Mouse (Mus musculus): Measurements from ENCODE around the gene Csdc2. TPM values are rescaled to one million over a fixed set of nuclear protein-coding genes. Genes with fewer than 3 reads are reported as not detected.

Csdc2 gene
- 140 and 156 TPM in 2 replicates for polyA plus RNA-seq (2012; rRNA removed)

DNA sequence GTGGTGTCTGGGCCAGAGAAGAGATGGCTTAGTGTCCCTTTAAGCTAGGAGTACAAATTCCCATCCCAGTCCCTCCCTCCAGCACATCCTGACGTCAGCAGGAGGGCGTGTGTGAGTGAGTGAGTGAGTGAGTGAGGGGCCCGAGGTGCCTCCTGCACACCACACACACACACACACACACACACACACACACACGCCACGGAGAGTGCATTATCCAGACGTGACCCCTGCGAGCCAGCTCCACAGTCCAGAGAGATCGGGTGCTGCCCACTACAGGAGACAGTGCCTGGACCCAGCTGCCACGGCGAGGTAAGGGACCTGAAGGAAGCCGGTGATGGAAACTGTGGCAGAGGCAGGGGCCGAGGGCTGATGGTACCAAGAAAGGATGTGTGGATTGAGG lies at the start of gene Csdc2:
TSS of gene Csdc2 (plus strand) at position 81 of the 400 bp plus-strand sequence.

DNA sequence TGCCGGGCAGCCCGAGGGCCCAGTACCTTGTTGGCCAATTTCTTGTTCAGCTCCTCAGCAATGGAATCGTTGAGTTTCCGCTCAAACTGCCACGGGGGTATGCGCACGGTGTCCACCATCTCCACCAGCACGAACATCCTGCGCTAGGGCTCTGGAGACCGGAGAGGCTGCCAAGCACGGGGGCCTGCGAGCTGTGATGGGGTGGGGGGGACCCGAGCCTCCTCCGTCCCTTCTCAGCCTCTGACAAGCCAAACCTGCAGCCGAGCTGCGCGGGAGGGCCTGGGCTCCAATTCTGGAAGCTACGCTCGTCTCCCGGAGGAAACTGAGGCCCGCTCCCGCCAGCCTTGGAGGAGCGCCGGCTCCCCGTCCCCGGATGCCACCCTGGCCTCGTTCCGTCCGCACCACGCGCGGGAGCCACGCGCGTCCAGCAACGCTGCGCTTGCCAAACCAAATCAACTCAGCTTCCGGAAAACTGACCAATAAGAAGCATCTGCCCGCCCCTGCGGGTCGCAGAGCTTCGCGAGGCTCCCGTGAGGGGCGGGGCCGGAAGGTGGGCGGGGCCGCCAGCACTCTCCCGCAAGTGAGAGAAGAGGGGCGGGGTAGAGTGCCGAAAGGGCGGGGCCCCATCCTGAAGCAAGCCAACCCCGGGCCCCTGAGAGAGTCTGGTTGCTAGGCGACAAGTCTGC lies 10.7 kb upstream of the Csdc2 start, which contains the start of gene Polr3h:
TSS of gene Polr3h (minus strand) at position 481 of the 686 bp plus-strand sequence.

DNA sequence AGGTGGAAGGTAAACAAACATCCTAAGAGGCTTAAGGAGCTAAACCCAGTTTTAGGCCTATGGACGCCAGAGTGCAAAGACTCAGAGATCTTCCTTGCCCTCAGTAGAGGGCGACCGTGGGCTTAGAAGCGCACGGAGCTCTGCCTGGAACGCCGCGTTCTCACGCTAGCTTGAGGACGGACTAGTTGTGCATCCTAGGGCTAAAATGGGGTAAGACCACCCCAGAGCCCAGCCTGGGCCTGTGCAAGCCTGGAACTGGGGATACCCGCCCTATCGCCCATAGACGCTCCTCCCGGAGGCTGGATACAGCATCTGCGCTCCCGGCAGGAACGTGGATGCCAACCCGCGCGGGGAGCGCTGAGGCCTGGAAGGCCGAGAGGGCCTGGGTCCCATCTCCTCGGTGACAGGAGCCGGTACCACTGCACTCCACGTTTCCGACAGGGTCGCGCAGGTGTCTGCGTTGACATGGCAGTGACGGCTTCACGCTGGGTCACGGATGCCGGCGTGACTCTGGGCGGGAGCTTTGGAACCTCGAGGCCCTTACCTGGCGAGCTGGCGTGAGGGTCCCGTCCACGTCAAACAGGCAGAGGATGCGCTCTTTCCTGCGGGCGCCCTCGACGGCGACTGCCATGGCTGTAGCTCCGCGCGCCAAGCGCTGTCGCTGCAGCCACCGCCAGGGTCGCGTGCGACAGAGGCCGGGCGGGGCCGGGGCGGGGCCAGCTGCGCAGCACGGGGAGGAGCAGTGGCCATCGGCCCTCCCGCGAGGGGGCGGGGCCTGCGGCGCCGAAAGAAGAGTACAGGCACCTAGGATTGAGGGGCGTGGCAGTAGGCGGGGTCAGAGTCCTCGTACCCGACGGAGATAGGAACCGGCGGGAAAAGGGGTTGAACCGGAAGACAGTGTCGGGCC lies 23.9 kb downstream of the Csdc2 start, which contains the start of gene Pmm1:
TSS of gene Pmm1 (minus strand) at position 760 of the 907 bp plus-strand sequence.

DNA sequence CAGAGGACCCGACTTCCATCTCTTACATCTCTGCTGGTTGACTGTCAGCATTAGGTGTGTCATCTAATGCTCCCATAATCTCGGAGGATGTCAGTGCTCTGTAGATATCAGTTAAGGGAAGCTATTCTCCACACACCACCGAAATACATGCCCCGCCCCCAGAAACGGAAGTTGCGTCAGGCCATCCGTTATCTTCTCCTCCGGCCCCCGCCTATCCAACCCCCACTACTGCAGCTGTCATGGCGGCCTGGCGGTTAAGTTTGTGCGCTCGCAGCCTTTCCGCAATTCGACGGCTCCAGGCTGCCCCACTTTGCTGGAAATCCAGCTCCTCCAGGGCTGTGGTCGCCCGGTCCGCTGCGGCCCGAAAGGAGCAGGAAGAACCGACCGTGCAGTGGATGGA lies 43.8 kb downstream of the Csdc2 start, which contains the start of gene 1700029P11Rik:
TSS of gene 1700029P11Rik (plus strand) at position 220 of the 400 bp plus-strand sequence.

DNA sequence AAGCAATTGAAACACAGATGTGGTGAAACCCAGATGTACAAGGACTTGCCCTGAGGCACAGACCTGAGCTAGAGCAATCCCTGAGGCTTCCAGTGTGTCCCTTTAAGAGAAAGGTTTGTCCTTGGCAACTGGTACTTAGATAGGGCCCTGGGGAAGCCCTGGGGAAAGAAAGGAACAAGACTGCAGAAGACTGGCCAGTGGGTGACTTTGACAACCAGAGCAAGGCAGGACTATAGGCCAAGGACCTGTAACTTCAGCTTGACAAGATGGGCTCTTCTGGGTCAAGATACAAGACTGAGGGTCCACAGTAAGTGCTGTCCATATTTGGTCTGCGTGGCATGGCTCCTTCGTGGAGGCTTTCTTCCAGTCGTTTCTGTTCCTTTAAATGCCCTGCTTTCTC lies 51.1 kb downstream of the Csdc2 start, which contains the start of gene Xrcc6:
TSS of gene Xrcc6 (plus strand) at position 190 of the 400 bp plus-strand sequence.

Other genes with a start within 250 kb of the Csdc2 start
- 27.6 and 29.3 TPM in 2 replicates for gene Chadl, start 239.5 kb upstream of the Csdc2 start, polyA plus RNA-seq (2012; rRNA removed)
- gene Zc3h7b, start 191.7 kb upstream of the Csdc2 start, polyA plus RNA-seq (2012; rRNA removed), result 78.3 and 86.5 TPM in 2 replicates
- 108 and 111 TPM in 2 replicates for gene Rangap1, start 191.2 kb upstream of the Csdc2 start, polyA plus RNA-seq (2012; rRNA removed)
- 43.3 and 46.3 TPM in 2 replicates for gene Tef, start 134.3 kb upstream of the Csdc2 start, polyA plus RNA-seq (2012; rRNA removed)
- 11.4 and 13.9 TPM in 2 replicates for gene Tob2, start 78.0 kb upstream of the Csdc2 start, polyA plus RNA-seq (2012; rRNA removed)
- 84.8 and 91.0 TPM in 2 replicates for gene Phf5a, start 64.8 kb upstream of the Csdc2 start, polyA plus RNA-seq (2012; rRNA removed)
- 279 and 283 TPM in 2 replicates for gene Aco2, start 64.5 kb upstream of the Csdc2 start, polyA plus RNA-seq (2012; rRNA removed)
- 40.8 and 43.1 TPM in 2 replicates for gene Polr3h, start 10.5 kb upstream of the Csdc2 start, polyA plus RNA-seq (2012; rRNA removed)
- 144 and 149 TPM in 2 replicates for gene Pmm1, start 24.2 kb downstream of the Csdc2 start, polyA plus RNA-seq (2012; rRNA removed)
- not detected in 2 replicates for gene 1700029P11Rik, start 43.8 kb downstream of the Csdc2 start, polyA plus RNA-seq (2012; rRNA removed)
- 28.8 and 29.4 TPM in 2 replicates for gene Xrcc6, start 51.1 kb downstream of the Csdc2 start, polyA plus RNA-seq (2012; rRNA removed)
- gene Desi1, start 97.1 kb downstream of the Csdc2 start, polyA plus RNA-seq (2012; rRNA removed), result 52.5 and 53.6 TPM in 2 replicates
- gene Snu13, start 110.8 kb downstream of the Csdc2 start, polyA plus RNA-seq (2012; rRNA removed), result 145 and 150 TPM in 2 replicates
- not detected in 2 replicates for gene 4930407I10Rik, start 122.4 kb downstream of the Csdc2 start, polyA plus RNA-seq (2012; rRNA removed)
- 0.13 and 0.21 TPM in 2 replicates for gene Mei1, start 133.2 kb downstream of the Csdc2 start, polyA plus RNA-seq (2012; rRNA removed)
- 18.4 and 19.4 TPM in 2 replicates for gene Ccdc134, start 191.2 kb downstream of the Csdc2 start, polyA plus RNA-seq (2012; rRNA removed)
- gene Srebf2, start 210.4 kb downstream of the Csdc2 start, polyA plus RNA-seq (2012; rRNA removed), result 121 and 141 TPM in 2 replicates

Data from central nervous system, embryonic 18 days (tissue).